Mouse (Mus musculus): Measurements from ENCODE around the gene Grk2. TPM values are rescaled to one million over a fixed set of nuclear protein-coding genes. Genes with fewer than 3 reads are reported as not detected.

Gene Grk2
- 18.1 and 19.7 TPM in 2 replicates for polyA plus RNA-seq (2014; fragmentation: Nextera tagmentation; extraction: Ambion mirVana)

DNA sequence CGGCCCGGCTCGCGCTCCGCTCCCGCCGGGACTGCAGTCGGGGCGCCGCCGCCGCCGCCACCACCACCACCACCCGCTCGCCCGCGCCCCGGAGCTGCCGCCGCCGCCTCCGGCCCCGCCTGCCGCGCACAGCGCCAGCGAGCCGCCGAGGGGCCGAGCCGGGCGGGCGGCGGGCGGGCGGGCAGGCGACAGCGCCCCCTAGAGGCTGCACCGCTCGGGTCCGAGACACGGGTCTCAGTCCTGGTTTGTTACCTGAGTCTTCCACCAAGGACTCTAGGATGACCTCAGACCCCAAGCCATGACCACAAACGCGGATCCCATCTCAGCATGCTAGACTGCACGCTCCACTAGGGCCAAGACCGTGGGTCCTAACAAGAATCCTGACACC lies at the start of gene Grk2:
Grk2 (minus strand) TSS at position 33 of the 388 bp plus-strand sequence.
- ATAC-seq (replicated peaks; ENCODE audit: low FRiP score) (peak; percentile 75), DNase-seq (ENCODE audit: low spot score) (peak; percentile 93)
- Histone ChIP-seq H3K36me3 (ENCODE audit: control insufficient read depth, insufficient read depth, low read length) (no peaks in the 10 kb centered on the region), H3K27me3 (ENCODE audit: control insufficient read depth, insufficient read depth, low read length) (no peaks in the 10 kb centered on the region), H3K4me1 (replicated peaks; ENCODE audit: control insufficient read depth, insufficient read depth, low read length) (peaks cover 17% of the 10 kb centered on the region), H3K9me3 (ENCODE audit: control insufficient read depth, low read length) (no peaks in the 10 kb centered on the region), H3K9ac (ENCODE audit: low read length) (peak within 1 kb of the TSS; percentile 96), H3K4me3 (ENCODE audit: low read depth, low read length) (peak within 1 kb of the TSS; percentile 91), H3K4me2 (ENCODE audit: low read depth, low read length, severe bottlenecking) (peak within 1 kb of the TSS; percentile 55), H3K27ac (ENCODE audit: low read depth, low read length) (no peak within 1 kb of the TSS; the same call in 1 of the 2 replicates)
- WGBS: under 1% methylated on average over 40 of the region's 46 CpGs

DNA sequence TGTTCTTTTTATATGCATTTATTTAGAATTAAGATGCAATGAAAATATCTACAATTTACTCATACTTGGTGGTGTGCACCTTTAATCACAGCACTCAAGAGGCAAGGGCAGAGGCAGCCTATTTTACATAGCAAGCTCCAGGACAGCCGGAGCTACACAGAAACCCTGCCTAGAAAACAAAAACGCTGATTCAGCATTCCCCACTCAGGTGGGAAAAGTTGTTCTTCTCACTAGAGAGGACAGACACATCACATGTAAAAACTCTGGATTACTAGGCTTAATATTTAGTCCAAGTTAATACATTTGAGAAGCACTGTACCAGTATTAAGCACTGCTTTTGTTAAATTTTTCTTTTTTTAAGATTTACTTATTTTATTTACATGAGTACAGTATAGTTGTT lies 43.4 kb upstream of the Grk2 start:
- H3K9ac ChIP-seq (ENCODE audit: low read length): no peak overlapping the region
- H3K27ac ChIP-seq (ENCODE audit: low read depth, low read length): no peak overlapping the region
- H3K27me3 ChIP-seq (ENCODE audit: control insufficient read depth, insufficient read depth, low read length): no peaks in the 10 kb centered on the region
- no peak overlapping the region for H3K4me2 ChIP-seq (ENCODE audit: low read depth, low read length, severe bottlenecking)
- ATAC-seq (replicated peaks; ENCODE audit: low FRiP score) (no peak), DNase-seq (ENCODE audit: low spot score) (no peak)
- no peaks in the 10 kb centered on the region for H3K4me1 ChIP-seq (replicated peaks; ENCODE audit: control insufficient read depth, insufficient read depth, low read length)
- peaks cover 11% of the 10 kb centered on the region for H3K36me3 ChIP-seq (ENCODE audit: control insufficient read depth, insufficient read depth, low read length)
- no peak overlapping the region for H3K4me3 ChIP-seq (ENCODE audit: low read depth, low read length)
- no peaks in the 10 kb centered on the region for H3K9me3 ChIP-seq (ENCODE audit: control insufficient read depth, low read length)
- WGBS: 89% methylated on average over 2 of the region's 2 CpGs

DNA sequence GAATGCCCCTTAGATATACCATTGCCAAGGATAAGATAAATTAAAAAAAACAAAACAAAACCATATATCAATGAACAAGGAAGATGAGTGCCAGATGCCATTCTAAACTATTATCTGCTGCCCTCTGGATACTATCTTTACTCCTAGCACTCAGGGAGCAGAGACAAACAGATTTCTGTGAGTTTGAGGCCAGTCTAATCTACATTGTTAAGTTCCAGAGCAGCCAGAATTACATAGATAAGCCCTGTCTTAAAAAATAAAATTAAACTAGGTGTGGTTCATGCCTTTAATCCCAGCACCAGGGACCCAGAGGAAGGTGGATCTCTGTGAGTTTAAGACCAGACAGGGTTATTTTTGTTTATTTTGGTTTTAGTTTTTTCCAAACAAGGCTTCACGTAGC lies 40.5 kb upstream of the Grk2 start:
- Histone ChIP-seq H3K4me2 (ENCODE audit: low read depth, low read length, severe bottlenecking) (no peak overlapping the region), H3K4me1 (replicated peaks; ENCODE audit: control insufficient read depth, insufficient read depth, low read length) (no peaks in the 10 kb centered on the region), H3K27me3 (ENCODE audit: control insufficient read depth, insufficient read depth, low read length) (no peaks in the 10 kb centered on the region), H3K27ac (ENCODE audit: low read depth, low read length) (no peak overlapping the region), H3K9me3 (ENCODE audit: control insufficient read depth, low read length) (no peaks in the 10 kb centered on the region), H3K36me3 (ENCODE audit: control insufficient read depth, insufficient read depth, low read length) (peaks cover 13% of the 10 kb centered on the region), H3K9ac (ENCODE audit: low read length) (no peak overlapping the region), H3K4me3 (ENCODE audit: low read depth, low read length) (no peak overlapping the region)
- 97% methylated on average over 1 of the region's 1 CpGs for WGBS
- DNase-seq (ENCODE audit: low spot score) (no peak), ATAC-seq (replicated peaks; ENCODE audit: low FRiP score) (no peak)

DNA sequence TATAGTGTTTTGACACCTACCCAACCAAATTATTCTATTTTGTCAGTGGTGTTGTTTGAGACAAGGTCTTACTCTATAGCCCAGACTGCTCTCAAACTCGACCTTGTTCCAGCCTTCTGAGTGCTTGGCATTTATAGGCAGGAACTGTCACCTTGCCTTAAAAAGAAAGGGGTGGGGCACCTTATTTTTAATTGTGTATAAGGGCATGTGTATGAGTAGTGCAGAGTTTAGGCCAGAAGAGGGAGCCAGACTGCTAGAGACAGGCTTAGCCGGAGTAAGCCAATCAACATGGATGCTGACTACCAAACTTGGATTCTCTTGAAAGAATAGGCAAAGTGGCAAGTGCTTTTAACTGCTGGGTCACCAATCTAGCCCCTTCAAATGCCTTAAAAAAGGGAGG lies 32.1 kb upstream of the Grk2 start:
- 36% methylated on average over 2 of the region's 2 CpGs for WGBS
- H3K27me3 ChIP-seq (ENCODE audit: control insufficient read depth, insufficient read depth, low read length): no peaks in the 10 kb centered on the region
- H3K9me3 ChIP-seq (ENCODE audit: control insufficient read depth, low read length): no peaks in the 10 kb centered on the region
- no peak overlapping the region for H3K4me2 ChIP-seq (ENCODE audit: low read depth, low read length, severe bottlenecking)
- H3K27ac ChIP-seq (ENCODE audit: low read depth, low read length): no peak overlapping the region
- DNase-seq (ENCODE audit: low spot score): peak; percentile 57
- H3K9ac ChIP-seq (ENCODE audit: low read length): no peak overlapping the region
- H3K36me3 ChIP-seq (ENCODE audit: control insufficient read depth, insufficient read depth, low read length): peaks cover 3% of the 10 kb centered on the region; the same call in 1 of the 2 replicates
- peaks cover 5% of the 10 kb centered on the region; the same call in 1 of the 2 replicates for H3K4me1 ChIP-seq (replicated peaks; ENCODE audit: control insufficient read depth, insufficient read depth, low read length)
- no peak for ATAC-seq (replicated peaks; ENCODE audit: low FRiP score)
- no peak overlapping the region for H3K4me3 ChIP-seq (ENCODE audit: low read depth, low read length)

DNA sequence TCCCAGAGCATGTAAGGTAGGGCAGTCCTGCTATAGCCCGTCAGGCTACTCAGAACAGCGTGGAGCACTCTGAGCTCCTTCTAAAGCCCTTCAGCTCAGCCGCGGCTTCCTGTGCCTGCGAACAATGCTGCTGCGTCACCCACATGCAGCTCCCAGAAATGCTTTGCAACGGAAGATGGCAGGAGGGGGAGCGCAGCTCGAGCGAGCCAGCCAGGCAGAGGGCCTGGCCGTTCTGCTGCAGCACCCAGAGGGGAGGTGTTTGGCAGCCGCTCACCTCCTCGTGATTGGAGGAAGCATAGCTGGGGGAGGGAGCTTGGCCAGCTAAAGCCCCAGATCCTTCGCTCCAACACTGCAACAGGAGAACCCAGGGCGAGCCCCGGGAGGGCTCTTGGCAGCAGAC lies 27.8 kb upstream of the Grk2 start:
- H3K9ac ChIP-seq (ENCODE audit: low read length): peak overlapping the region; percentile 79
- H3K9me3 ChIP-seq (ENCODE audit: control insufficient read depth, low read length): no peaks in the 10 kb centered on the region
- H3K4me1 ChIP-seq (replicated peaks; ENCODE audit: control insufficient read depth, insufficient read depth, low read length): peaks cover 5% of the 10 kb centered on the region; the same call in 1 of the 2 replicates
- peak overlapping the region; percentile 79 for H3K27ac ChIP-seq (ENCODE audit: low read depth, low read length)
- ATAC-seq (replicated peaks; ENCODE audit: low FRiP score) (peak; percentile 98), DNase-seq (ENCODE audit: low spot score) (peak; percentile 95)
- WGBS: under 1% methylated on average over 16 of the region's 16 CpGs
- peaks cover 3% of the 10 kb centered on the region; the same call in 1 of the 2 replicates for H3K36me3 ChIP-seq (ENCODE audit: control insufficient read depth, insufficient read depth, low read length)
- H3K27me3 ChIP-seq (ENCODE audit: control insufficient read depth, insufficient read depth, low read length): no peaks in the 10 kb centered on the region
- H3K4me2 ChIP-seq (ENCODE audit: low read depth, low read length, severe bottlenecking): peak overlapping the region; percentile 85
- H3K4me3 ChIP-seq (ENCODE audit: low read depth, low read length): peak overlapping the region; percentile 62

DNA sequence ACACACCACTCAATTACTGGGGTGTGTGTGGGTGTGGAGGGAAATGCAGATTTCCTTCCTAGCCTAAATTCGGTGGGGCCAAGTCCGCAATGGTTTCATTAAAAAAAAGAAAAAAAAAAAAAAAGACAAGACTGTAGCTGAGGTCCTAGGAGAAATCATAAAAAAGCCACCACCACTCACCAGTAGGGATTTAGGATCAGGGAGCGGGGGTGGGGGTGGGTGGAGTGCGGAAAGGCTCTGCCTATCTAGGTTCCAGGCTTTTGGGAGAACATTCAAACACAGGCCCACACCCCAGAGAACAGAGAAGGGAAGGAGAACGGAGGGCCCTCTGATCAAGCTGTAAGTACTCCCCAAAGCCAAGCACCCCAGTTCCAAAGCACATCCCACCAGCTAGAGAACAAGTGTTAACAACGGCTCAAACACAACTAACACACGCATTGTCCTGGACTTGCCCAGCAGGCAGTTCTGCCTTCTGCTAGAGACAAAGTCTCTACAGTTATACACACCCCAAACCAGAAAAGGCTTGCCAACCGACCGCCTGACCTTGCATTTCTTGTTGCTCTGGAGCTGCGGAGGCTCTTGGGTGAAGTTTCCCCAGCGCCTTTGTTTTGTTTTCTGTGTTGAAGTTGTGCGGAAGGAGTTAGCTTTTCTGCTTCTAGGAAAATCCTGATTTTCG lies 27.2 kb upstream of the Grk2 start:
- WGBS: under 1% methylated on average over 13 of the region's 13 CpGs
- ATAC-seq (replicated peaks; ENCODE audit: low FRiP score) (no peak), DNase-seq (ENCODE audit: low spot score) (no peak)
- H3K4me3 ChIP-seq (ENCODE audit: low read depth, low read length): peak overlapping the region; percentile 62
- peak overlapping the region; percentile 85 for H3K4me2 ChIP-seq (ENCODE audit: low read depth, low read length, severe bottlenecking)
- H3K4me1 ChIP-seq (replicated peaks; ENCODE audit: control insufficient read depth, insufficient read depth, low read length): peaks cover 5% of the 10 kb centered on the region; the same call in 1 of the 2 replicates
- H3K36me3 ChIP-seq (ENCODE audit: control insufficient read depth, insufficient read depth, low read length): peaks cover 3% of the 10 kb centered on the region; the same call in 1 of the 2 replicates
- peak overlapping the region; percentile 79 for H3K27ac ChIP-seq (ENCODE audit: low read depth, low read length)
- H3K9ac ChIP-seq (ENCODE audit: low read length): peak overlapping the region; percentile 79
- no peaks in the 10 kb centered on the region for H3K9me3 ChIP-seq (ENCODE audit: control insufficient read depth, low read length)
- no peaks in the 10 kb centered on the region for H3K27me3 ChIP-seq (ENCODE audit: control insufficient read depth, insufficient read depth, low read length)

DNA sequence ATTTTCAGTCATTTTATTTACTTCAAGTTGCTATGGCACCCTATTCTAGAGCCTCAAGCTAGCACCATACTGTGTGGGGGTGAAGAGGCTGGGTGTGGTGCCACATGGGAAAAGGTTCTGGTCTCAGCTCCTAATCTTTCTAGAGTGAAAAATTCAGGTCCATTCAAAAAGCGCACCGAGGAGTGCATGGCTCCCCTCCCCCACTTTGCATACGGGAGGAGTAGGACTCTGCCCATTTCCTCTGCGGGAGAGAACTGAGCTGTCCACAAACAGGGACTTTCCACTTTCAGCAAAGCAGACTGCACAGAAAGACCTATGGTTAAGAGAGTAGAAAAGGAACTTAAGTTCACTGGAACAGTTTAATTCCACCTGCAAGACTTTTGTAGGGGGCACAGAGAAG lies 26.6 kb upstream of the Grk2 start:
- Histone ChIP-seq H3K36me3 (ENCODE audit: control insufficient read depth, insufficient read depth, low read length) (peaks cover 9% of the 10 kb centered on the region), H3K4me1 (replicated peaks; ENCODE audit: control insufficient read depth, insufficient read depth, low read length) (peaks cover 5% of the 10 kb centered on the region; the same call in 1 of the 2 replicates), H3K4me2 (ENCODE audit: low read depth, low read length, severe bottlenecking) (peak overlapping the region; percentile 85), H3K4me3 (ENCODE audit: low read depth, low read length) (peak overlapping the region; percentile 62), H3K9me3 (ENCODE audit: control insufficient read depth, low read length) (no peaks in the 10 kb centered on the region), H3K27me3 (ENCODE audit: control insufficient read depth, insufficient read depth, low read length) (no peaks in the 10 kb centered on the region), H3K9ac (ENCODE audit: low read length) (peak overlapping the region; percentile 79), H3K27ac (ENCODE audit: low read depth, low read length) (peak overlapping the region; percentile 79; the same call in 1 of the 2 replicates)
- ATAC-seq (replicated peaks; ENCODE audit: low FRiP score): no peak
- WGBS: 0% methylated on average over 4 of the region's 4 CpGs
- peak; percentile 58 for DNase-seq (ENCODE audit: low spot score)

DNA sequence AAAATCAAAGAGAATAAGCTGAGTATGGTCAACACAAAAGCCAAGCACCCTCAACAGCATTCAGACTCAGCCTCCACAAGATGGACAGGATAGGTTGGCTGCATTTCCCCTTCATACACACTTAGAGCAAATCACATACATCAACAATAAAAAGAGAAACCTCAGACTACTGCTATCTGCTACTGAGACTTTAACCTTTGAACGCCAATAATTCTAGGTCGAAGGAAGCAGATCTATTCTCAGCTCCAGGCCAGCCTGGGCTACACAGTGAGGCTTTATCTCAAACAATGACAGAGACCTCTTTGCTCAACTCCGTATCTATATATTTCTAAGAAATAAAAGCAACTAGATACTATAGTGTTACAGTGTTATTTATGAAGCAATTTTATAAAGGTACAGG lies 25.3 kb upstream of the Grk2 start:
- Histone ChIP-seq H3K36me3 (ENCODE audit: control insufficient read depth, insufficient read depth, low read length) (peaks cover 9% of the 10 kb centered on the region), H3K9ac (ENCODE audit: low read length) (no peak overlapping the region), H3K4me3 (ENCODE audit: low read depth, low read length) (no peak overlapping the region), H3K27ac (ENCODE audit: low read depth, low read length) (no peak overlapping the region), H3K4me1 (replicated peaks; ENCODE audit: control insufficient read depth, insufficient read depth, low read length) (peaks cover 5% of the 10 kb centered on the region; the same call in 1 of the 2 replicates), H3K9me3 (ENCODE audit: control insufficient read depth, low read length) (no peaks in the 10 kb centered on the region), H3K27me3 (ENCODE audit: control insufficient read depth, insufficient read depth, low read length) (no peaks in the 10 kb centered on the region), H3K4me2 (ENCODE audit: low read depth, low read length, severe bottlenecking) (no peak overlapping the region)
- DNase-seq (ENCODE audit: low spot score): no peak
- 92% methylated on average over 3 of the region's 3 CpGs for WGBS
- ATAC-seq (replicated peaks; ENCODE audit: low FRiP score): no peak

DNA sequence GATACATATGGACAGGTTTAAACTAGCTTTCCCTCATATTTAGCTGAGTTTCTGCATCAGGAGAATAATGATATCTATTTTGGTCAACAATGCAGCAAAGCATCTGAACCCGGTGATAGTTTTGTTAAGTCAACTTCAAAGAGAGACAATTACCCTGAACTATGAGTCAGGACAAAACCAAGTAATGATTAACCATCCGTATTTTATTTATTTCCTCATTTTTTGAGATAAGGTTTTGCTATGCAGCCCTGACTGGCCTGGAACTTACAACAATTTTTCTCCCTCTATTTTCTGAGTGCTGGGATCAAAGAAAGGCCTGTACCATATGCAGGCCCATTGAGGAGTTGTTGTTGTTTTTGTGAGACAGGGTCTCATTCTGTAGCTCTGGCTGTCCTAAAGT lies 24.6 kb upstream of the Grk2 start:
- WGBS: 93% methylated on average over 2 of the region's 2 CpGs
- Histone ChIP-seq H3K4me1 (replicated peaks; ENCODE audit: control insufficient read depth, insufficient read depth, low read length) (peaks cover 5% of the 10 kb centered on the region; the same call in 1 of the 2 replicates), H3K27me3 (ENCODE audit: control insufficient read depth, insufficient read depth, low read length) (no peaks in the 10 kb centered on the region), H3K9ac (ENCODE audit: low read length) (no peak overlapping the region), H3K4me2 (ENCODE audit: low read depth, low read length, severe bottlenecking) (no peak overlapping the region), H3K9me3 (ENCODE audit: control insufficient read depth, low read length) (no peaks in the 10 kb centered on the region), H3K4me3 (ENCODE audit: low read depth, low read length) (no peak overlapping the region), H3K36me3 (ENCODE audit: control insufficient read depth, insufficient read depth, low read length) (peaks cover 13% of the 10 kb centered on the region), H3K27ac (ENCODE audit: low read depth, low read length) (no peak overlapping the region)
- ATAC-seq (replicated peaks; ENCODE audit: low FRiP score) (no peak), DNase-seq (ENCODE audit: low spot score) (no peak)

Data from forebrain, embryonic 11.5 days (tissue).